Mouse (Mus musculus): ENCODE measurements at regions not wholly inside any gene's neighbourhood (a gene's known extent, or its start where the extent isn't known, plus 50 kb on each side); places are given as distances from the start of the nearest gene placed in this dataset.

- DNase-seq, result no peak
Measured at GRCm38 (mm10) chr10:24357636-24358035, 134.3 kb downstream of the Moxd1 start.

DNA sequence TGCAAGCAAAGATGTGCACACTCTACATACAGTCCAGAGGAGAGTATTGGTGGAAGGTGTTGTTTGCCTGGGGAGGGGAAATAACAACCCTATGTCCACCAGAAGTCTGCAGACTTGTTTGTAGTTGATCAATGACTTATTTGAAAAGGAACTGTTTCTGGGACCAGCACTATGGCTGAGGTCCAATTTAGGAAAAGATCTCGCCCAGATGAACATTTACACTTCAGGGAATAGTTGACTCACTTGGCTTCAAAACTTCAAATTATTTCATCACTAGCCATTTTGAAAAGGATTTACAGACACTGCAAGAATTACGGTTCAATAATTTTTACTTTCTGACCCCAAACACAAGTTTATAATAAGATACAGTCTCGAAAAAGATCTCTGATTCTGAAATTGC is 138.1 kb downstream of the Moxd1 start:
- no peak for DNase-seq

GRCm38 (mm10) chr10:24365369-24365768 is 142.1 kb downstream of the Moxd1 start:
- no peak for DNase-seq

DNA sequence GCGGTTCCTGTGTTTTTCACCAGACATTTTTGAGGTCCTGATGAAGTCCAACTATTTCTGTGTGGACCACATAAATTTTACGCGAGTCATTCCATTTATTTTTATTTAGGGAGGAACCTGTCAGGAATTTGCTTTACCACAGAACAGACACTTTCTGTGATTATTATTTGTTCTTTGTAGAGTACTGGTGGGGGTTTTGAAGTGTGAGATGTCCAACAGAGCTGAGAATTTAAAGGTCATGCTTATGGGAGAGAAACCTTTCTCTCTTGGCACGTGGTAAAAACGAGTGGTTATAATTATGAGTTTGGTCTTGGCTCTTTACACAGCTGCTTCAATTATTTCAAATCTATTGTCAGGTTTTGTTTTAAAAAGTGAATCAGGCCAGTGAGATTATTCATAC is 143.7 kb downstream of the Moxd1 start:
- no peak for DNase-seq

- no peak for DNase-seq
Measured at GRCm38 (mm10) chr10:24373957-24374356, 150.6 kb downstream of the Moxd1 start.

DNA sequence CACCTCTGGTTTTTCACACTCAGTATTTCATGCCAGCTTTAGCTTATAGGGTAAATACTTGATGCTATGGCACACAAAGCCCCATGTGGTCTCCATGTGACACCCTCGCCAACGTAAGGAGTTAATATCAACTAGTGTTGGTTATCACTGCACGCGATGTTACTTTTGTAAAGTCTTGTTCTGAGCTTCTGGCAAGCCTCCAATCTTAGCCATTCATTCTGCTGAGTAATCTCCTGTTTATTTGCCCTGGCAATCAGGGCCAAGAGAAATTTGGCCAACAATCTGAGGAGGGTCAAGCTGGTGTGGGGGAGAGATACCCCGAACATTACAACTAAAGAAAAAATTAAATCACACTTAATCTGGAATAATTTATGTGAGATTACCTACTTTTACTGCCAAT is 156.0 kb downstream of the Moxd1 start:
- DNase-seq, result no peak

DNA sequence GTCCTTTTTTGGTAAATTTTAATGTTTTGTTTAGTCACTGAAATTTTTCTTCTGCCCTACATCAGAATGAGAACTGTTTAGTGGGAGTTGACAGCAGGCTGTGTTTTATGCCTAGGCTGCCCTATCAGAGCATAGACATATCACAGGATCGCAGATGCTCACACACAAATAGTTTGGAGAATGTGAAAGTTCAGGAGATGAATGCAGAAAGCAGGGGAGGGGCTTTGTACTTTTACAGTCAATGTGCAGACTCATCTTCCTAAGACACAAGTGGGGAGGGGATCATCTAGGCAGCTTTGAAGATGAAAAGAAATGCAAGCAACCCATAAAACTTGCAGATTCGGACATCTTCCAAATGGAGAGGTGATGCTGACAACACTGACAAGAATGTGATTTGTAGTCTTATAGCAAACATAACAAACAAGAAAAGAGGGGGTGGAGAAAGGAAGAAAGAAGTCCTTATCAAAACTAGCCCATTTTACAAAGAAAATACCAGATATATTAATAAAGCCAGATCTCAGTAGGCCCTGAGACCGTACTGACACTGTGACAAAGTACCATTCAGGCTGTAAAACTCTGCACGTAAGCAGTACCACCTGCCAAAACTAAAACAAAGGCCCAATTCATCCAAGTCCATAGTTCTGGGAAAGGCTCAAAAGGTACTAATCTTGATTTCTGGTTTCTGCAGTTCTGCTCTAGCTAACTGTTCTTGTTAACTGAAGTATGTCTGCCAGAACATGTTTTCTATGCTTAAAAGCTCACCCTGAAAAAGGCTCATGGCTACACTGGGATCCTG is 157.4 kb downstream of the Moxd1 start:
- no peak for DNase-seq

DNA sequence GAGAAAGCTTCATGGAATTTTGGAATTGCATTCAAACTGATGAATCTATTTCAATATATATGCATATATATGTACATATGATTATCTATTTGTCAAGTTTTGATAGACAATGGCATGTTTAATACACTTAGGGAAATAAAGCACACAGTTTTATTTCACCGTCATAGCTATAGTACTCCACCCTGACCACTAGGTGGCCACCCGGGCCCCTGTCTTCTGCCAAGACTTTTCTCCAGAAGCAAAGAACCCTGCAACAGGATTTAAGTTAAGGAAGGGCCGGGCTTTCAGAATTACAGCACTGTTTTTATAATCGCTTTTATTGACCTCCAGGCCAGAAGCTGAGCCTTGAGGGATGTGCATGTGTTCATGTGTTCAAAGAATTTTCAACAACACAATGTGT is 158.6 kb downstream of the Moxd1 start:
- DNase-seq, result peak; percentile 2 to 4

DNA sequence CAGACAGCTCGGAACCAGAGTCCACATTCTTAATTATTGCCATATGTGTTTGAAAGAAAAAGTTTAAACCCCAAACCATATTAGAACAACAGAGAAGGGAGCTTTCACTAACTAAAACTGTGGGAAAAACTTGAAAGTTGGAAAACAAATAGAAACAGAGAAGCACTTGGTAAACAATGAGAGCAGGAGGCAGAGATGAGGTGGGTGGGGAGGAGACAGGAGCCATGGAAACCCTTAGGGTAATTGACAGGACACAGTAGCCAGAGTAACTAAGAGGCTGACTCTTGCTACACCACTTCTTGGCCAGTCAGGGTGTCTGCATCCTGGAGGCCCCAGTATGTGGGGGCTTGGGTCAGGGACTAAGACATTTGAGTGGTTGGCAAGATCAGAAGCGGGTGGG is 160.7 kb downstream of the Moxd1 start:
- DNase-seq, result no peak

DNA sequence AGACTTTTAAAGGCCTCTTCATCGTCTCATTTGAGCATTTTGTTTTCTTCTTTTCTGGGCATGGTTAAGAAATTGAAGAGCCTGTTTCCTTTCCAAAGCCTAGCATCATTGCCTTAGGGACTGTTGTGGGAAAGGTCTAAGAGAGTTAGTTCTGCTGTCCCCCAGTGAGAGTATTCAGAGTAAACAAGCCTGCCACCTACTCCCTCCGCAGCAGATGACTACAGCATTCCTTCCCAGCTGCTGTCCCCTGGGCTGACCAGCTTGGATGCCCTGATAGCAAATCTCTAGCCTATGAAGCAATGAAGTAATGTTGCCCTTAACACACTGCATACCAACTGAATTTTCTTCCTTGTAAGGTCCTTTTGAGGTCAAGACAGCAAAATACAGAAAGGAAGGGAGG is 164.9 kb downstream of the Moxd1 start:
- no peak for DNase-seq

- DNase-seq, result no peak
Measured at GRCm38 (mm10) chr10:24391039-24391438, 167.7 kb downstream of the Moxd1 start.

- no peak for DNase-seq
Measured at GRCm38 (mm10) chr10:24392066-24392465, 168.7 kb downstream of the Moxd1 start.

GRCm38 (mm10) chr10:24395999-24396784 is 172.9 kb downstream of the Moxd1 start:
- no peak for DNase-seq

GRCm38 (mm10) chr10:24397125-24397524 is 173.8 kb downstream of the Moxd1 start:
- no peak for DNase-seq

GRCm38 (mm10) chr10:24404851-24405250 is 181.5 kb downstream of the Moxd1 start:
- DNase-seq, result no peak

- DNase-seq, result no peak
Measured at GRCm38 (mm10) chr10:24406953-24407352, 183.6 kb downstream of the Moxd1 start.

DNA sequence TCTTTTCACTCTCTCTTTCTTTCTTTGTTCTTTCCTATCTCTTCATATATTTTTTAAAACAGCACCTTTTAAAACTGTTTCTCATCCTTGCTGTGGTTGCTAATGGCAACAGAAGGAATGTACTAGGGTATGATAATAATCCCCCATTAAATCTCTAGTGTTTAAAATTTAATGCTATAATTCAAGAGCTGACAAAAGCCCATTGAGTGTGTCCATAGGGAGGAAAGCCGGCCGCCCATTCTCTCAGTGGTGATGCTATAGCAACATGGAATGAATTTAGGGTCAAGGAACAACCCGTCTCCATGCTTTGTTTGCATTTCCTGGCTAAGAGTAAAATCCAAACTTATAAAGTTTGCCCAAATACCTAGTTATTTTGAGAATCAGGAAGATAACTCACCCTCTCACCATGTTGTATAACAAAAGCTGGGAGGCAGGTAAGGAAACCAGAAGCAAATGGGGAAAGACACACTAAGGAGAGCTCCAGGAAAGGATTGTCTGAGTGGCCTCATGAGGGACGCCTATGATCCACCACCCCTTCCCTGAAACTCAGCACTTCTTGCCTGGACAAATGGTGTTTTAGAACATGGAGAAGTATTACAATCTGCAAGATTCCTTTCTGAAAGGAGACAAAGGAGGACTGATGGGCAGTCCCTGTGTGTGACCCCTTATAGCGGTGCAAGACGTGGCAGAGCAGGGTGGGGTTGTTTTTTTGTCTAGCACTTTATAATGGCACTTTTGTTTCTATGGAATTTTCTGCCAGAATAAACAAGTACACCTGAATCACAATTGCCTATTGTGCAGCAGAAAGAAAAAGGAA is 184.3 kb downstream of the Moxd1 start:
- no peak for DNase-seq

GRCm38 (mm10) chr10:24409976-24410375 is 185.3 kb upstream of the Ccn2 start:
- DNase-seq, result no peak

- DNase-seq, result no peak
Measured at GRCm38 (mm10) chr10:24410885-24411284, 184.4 kb upstream of the Ccn2 start.

DNA sequence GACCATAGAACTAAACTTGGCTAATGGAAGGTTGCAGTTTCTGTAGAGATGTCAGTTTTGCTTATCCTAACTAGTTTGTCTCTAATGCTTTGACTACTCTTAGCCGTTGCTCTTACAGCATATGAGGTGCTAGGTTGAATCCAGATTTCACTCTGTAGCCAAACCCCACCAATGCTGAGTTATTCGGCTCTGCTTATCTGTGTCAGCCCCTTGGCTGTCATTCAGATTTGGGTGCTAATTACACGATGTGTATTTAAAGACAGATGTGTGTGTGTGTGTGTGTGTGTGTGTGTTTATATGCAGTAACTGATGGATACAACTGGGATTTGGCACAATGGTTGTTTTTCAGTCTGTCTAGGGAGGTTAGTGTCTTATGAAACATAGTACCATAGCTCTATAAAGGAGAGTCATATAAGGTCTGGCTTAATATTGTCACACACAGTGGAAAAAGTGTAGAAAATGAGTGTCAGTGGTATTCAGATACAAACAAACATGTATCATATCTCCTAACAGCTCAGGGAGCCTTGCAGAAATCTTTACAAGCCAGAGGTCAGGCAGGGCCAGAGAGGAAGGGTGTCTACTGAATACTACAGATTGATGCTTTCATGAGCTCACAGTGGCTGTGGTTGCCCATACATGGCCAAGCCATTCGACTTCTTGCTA is 172.6 kb upstream of the Ccn2 start:
- no peak for DNase-seq

- no peak for DNase-seq
Measured at GRCm38 (mm10) chr10:24433737-24434367, 161.4 kb upstream of the Ccn2 start.

DNA sequence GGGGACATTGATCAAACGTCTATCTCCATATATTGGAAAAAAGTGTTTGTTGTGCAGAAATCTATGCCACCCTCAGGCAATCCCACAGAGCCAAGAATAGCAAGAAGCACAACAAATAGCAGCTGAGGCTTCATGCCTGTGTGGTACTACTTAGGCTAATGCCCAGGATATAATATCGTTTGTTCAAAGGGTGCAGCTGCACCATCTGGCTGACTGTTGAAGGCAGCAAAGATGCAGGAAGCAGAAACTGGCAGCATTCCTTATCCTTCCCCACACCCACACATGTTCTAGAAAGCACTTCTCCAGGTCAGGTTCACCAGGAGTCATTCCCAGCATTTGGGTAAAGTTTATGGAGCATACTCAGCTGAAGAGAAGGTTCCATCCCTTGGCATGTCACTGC is 158.1 kb upstream of the Ccn2 start:
- DNase-seq, result no peak
